Mouse (Mus musculus): ENCODE measurements around the gene Ghrh. TPM values are rescaled to one million over a fixed set of nuclear protein-coding genes. Genes with fewer than 3 reads are reported as not detected.
"Not testable (repeated sequence)": the region's sequence is repeated elsewhere in the genome, so short reads cannot be mapped to it uniquely, and the experiment has no call there.

Gene Ghrh
- polyA plus RNA-seq (2015; fragmentation: Nextera tagmentation; extraction: Ambion mirVana) = not detected in 2 replicates

- Histone ChIP-seq H3K4me1 (ENCODE audit: insufficient read depth, low read length) (no peaks in the 10 kb centered on the region), H3K4me3 (ENCODE audit: low read length) (no peak within 1 kb of the TSS), H3K27me3 (ENCODE audit: insufficient read depth, low read length) (no peaks in the 10 kb centered on the region), H3K4me2 (replicated peaks; ENCODE audit: low read depth, low read length) (no peak within 1 kb of the TSS), H3K36me3 (ENCODE audit: insufficient read depth, low read length) (no peaks in the 10 kb centered on the region), H3K9ac (replicated peaks; ENCODE audit: low read length) (no peak within 1 kb of the TSS), H3K27ac (ENCODE audit: low read length) (peak within 1 kb of the TSS; percentile 39; the same call in 1 of the 2 replicates), H3K9me3 (ENCODE audit: low read length) (no peaks in the 10 kb centered on the region)
- ATAC-seq (ENCODE audit: low FRiP score, low TSS enrichment) = peak; percentile 23; the same call in 1 of the 2 replicates
- 75% methylated on average over 26 of the region's 26 CpGs for WGBS
Observed at GRCm38 (mm10) chr2:157347361-157348159, at the start of gene Ghrh. Gene Ghrh, minus strand, starts transcription at chr2:157347506.

DNA sequence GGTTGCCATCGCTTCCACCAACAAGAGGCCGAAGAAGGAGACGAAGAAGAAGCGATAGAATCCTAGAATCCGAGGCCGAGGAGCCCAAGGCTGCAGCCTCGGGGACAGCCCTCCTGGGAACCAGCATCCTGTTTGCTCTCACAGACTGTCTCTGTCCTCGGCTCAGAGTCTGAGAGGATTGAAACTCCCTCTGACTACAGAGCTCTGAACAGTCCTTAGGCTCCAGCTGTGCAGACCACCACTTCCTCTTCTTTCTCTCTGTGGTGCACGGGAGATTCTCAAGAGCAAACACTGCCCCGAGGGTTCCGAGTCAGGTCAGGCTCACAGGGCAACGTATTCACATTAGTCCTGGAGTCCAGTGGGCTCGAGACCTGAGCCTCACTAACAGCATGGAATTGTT is 48.7 kb upstream of the Ghrh start:
- ATAC-seq (ENCODE audit: low FRiP score, low TSS enrichment) = no peak
- peaks cover 23% of the 10 kb centered on the region for H3K36me3 ChIP-seq (ENCODE audit: insufficient read depth, low read length)
- H3K9ac ChIP-seq (replicated peaks; ENCODE audit: low read length) = no peak overlapping the region
- no peak overlapping the region for H3K27ac ChIP-seq (ENCODE audit: low read length)
- H3K9me3 ChIP-seq (ENCODE audit: low read length) = peaks cover 7% of the 10 kb centered on the region
- H3K4me2 ChIP-seq (replicated peaks; ENCODE audit: low read depth, low read length) = no peak overlapping the region
- no peak overlapping the region for H3K4me3 ChIP-seq (ENCODE audit: low read length)
- WGBS = 48% methylated on average over 13 of the region's 13 CpGs
- H3K27me3 ChIP-seq (ENCODE audit: insufficient read depth, low read length) = no peaks in the 10 kb centered on the region
- H3K4me1 ChIP-seq (ENCODE audit: insufficient read depth, low read length) = no peaks in the 10 kb centered on the region

- peaks cover 23% of the 10 kb centered on the region for H3K36me3 ChIP-seq (ENCODE audit: insufficient read depth, low read length)
- no peak for ATAC-seq (ENCODE audit: low FRiP score, low TSS enrichment)
- peaks cover 7% of the 10 kb centered on the region for H3K9me3 ChIP-seq (ENCODE audit: low read length)
- H3K27me3 ChIP-seq (ENCODE audit: insufficient read depth, low read length) = no peaks in the 10 kb centered on the region
- no peak overlapping the region for H3K9ac ChIP-seq (replicated peaks; ENCODE audit: low read length)
- 70% methylated on average over 5 of the region's 5 CpGs for WGBS
- no peak overlapping the region for H3K4me3 ChIP-seq (ENCODE audit: low read length)
- H3K4me2 ChIP-seq (replicated peaks; ENCODE audit: low read depth, low read length) = no peak overlapping the region
- no peak overlapping the region for H3K27ac ChIP-seq (ENCODE audit: low read length)
- H3K4me1 ChIP-seq (ENCODE audit: insufficient read depth, low read length) = no peaks in the 10 kb centered on the region
Observed at GRCm38 (mm10) chr2:157395371-157395770, 48.1 kb upstream of the Ghrh start.

GRCm38 (mm10) chr2:157394868-157395267 is 47.6 kb upstream of the Ghrh start:
- WGBS = 78% methylated on average over 6 of the region's 6 CpGs
- no peak for ATAC-seq (ENCODE audit: low FRiP score, low TSS enrichment)
- Histone ChIP-seq H3K27ac (ENCODE audit: low read length) (no peak overlapping the region), H3K4me2 (replicated peaks; ENCODE audit: low read depth, low read length) (no peak overlapping the region), H3K4me3 (ENCODE audit: low read length) (no peak overlapping the region), H3K9ac (replicated peaks; ENCODE audit: low read length) (no peak overlapping the region), H3K9me3 (ENCODE audit: low read length) (peaks cover 7% of the 10 kb centered on the region), H3K36me3 (ENCODE audit: insufficient read depth, low read length) (peaks cover 23% of the 10 kb centered on the region), H3K27me3 (ENCODE audit: insufficient read depth, low read length) (no peaks in the 10 kb centered on the region), H3K4me1 (ENCODE audit: insufficient read depth, low read length) (no peaks in the 10 kb centered on the region)

DNA sequence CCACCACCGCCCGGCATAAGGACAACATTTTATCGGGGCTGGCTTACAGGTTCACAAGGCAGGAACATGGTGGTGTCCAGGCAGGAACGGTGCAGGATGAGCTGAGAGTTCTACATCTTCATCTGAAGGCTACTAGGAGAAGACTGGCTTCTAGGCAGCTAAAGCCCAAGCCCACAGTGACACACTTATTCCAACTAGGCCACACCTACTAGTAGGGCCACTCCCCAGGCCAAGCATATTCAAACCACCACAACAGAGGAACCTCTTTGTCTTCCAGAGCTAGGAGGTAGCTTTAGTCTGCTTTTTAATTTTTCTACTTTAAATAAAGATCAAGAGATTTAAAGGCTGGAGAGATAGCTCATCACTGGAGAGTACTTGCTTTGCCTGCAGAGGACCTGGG is 46.2 kb upstream of the Ghrh start:
- Histone ChIP-seq H3K4me2 (replicated peaks; ENCODE audit: low read depth, low read length) (no peak overlapping the region), H3K27me3 (ENCODE audit: insufficient read depth, low read length) (no peaks in the 10 kb centered on the region), H3K27ac (ENCODE audit: low read length) (no peak overlapping the region), H3K36me3 (ENCODE audit: insufficient read depth, low read length) (peaks cover 22% of the 10 kb centered on the region), H3K4me3 (ENCODE audit: low read length) (no peak overlapping the region), H3K4me1 (ENCODE audit: insufficient read depth, low read length) (no peaks in the 10 kb centered on the region), H3K9me3 (ENCODE audit: low read length) (peaks cover 6% of the 10 kb centered on the region), H3K9ac (replicated peaks; ENCODE audit: low read length) (no peak overlapping the region)
- no peak for ATAC-seq (ENCODE audit: low FRiP score, low TSS enrichment)
- 93% methylated on average over 4 of the region's 4 CpGs for WGBS

GRCm38 (mm10) chr2:157392331-157392730 is 45.0 kb upstream of the Ghrh start:
- no peaks in the 10 kb centered on the region for H3K9me3 ChIP-seq (ENCODE audit: low read length)
- no peak for ATAC-seq (ENCODE audit: low FRiP score, low TSS enrichment)
- no peak overlapping the region for H3K4me3 ChIP-seq (ENCODE audit: low read length)
- H3K4me2 ChIP-seq (replicated peaks; ENCODE audit: low read depth, low read length) = no peak overlapping the region
- H3K9ac ChIP-seq (replicated peaks; ENCODE audit: low read length) = no peak overlapping the region
- H3K36me3 ChIP-seq (ENCODE audit: insufficient read depth, low read length) = peaks cover 17% of the 10 kb centered on the region; the same call in 1 of the 2 replicates
- no peaks in the 10 kb centered on the region for H3K4me1 ChIP-seq (ENCODE audit: insufficient read depth, low read length)
- H3K27me3 ChIP-seq (ENCODE audit: insufficient read depth, low read length) = no peaks in the 10 kb centered on the region
- H3K27ac ChIP-seq (ENCODE audit: low read length) = no peak overlapping the region
- WGBS = 97% methylated on average over 2 of the region's 2 CpGs

DNA sequence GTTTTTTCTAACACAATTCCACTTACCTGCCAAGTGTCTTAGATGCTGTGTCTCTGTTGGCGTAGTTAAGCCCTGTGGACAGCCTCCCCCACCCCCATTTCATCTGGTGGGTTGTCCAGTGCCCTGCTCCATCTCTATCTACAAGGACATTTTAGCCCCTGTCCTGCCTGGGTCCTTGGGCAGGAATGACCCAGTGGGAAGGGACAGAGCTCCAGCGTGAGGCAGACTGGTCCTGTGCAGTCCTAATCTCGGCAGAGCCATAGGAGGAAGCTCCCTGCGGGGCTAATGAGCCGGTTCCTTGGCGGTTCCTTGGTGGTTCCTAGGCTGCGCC is 42.2 kb upstream of the Ghrh start:
- H3K4me1 ChIP-seq (ENCODE audit: insufficient read depth, low read length) = no peaks in the 10 kb centered on the region
- H3K27me3 ChIP-seq (ENCODE audit: insufficient read depth, low read length) = no peaks in the 10 kb centered on the region
- no peak overlapping the region for H3K4me2 ChIP-seq (replicated peaks; ENCODE audit: low read depth, low read length)
- H3K36me3 ChIP-seq (ENCODE audit: insufficient read depth, low read length) = 0 out of 2 replicates have a peak, but pooled peaks cover 5% of the 10 kb centered on the region
- no peak for ATAC-seq (ENCODE audit: low FRiP score, low TSS enrichment)
- H3K27ac ChIP-seq (ENCODE audit: low read length) = no peak overlapping the region
- 83% methylated on average over 7 of the region's 7 CpGs for WGBS
- no peak overlapping the region for H3K4me3 ChIP-seq (ENCODE audit: low read length)
- H3K9me3 ChIP-seq (ENCODE audit: low read length) = no peaks in the 10 kb centered on the region
- no peak overlapping the region for H3K9ac ChIP-seq (replicated peaks; ENCODE audit: low read length)

DNA sequence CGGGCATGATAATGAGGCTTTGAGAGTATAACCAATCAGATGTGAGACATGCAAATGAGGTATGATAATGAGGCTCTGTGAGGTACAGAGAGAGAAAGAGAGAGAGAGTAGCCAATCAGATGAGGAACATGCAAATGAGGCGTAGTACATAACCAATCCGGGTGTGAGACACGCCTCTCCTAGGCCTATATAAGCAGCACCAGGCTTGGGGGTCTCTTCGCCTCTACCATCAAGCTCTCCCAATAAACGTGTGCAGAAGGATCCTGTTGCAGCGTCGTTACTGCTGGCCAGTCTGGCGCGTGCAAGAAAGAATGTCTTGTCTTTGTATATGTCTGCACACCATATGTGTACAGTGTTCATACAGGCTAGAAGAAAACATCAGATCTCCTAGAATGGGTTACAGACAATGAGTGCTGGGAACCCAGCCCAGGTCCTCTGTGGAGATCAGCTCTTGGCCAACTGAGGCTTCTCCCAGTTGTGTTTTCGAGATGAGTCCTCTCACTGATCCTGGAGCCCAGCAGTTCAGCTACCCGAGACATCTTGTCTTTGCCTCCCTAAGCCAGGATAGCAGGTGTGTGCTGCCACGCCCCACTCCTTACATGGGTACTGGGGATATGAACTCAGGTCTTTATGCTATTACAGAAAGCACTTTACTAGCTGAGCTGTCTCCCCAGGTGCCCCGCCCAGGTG is 41.7 kb upstream of the Ghrh start:
- not testable (repeated sequence) for H3K9me3 ChIP-seq (ENCODE audit: low read length); H3K36me3 ChIP-seq (ENCODE audit: insufficient read depth, low read length); H3K4me3 ChIP-seq (ENCODE audit: low read length); H3K4me1 ChIP-seq (ENCODE audit: insufficient read depth, low read length); ATAC-seq (ENCODE audit: low FRiP score, low TSS enrichment); H3K9ac ChIP-seq (replicated peaks; ENCODE audit: low read length); H3K4me2 ChIP-seq (replicated peaks; ENCODE audit: low read depth, low read length); H3K27ac ChIP-seq (ENCODE audit: low read length); H3K27me3 ChIP-seq (ENCODE audit: insufficient read depth, low read length)
- 96% methylated on average over 14 of the region's 14 CpGs for WGBS

DNA sequence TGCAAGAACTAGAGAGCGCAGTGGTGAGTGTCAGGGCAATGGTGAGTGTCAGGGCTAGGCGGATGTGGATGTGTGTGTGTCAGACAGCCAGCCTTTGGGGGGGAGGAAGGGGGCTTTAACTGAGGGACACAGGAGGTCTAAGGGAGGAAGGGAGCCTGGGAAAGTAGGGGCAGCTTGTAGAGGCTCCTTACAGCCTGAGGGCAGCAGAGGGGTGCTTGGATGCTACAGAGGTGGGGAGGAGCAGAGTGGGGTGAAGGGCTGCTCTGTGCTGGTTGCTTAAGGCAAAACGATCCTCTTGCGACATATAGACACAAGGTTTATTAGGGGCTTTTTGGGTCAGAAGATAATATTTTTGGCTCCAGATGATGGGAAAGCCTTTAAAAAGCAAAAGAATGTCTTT is 37.5 kb upstream of the Ghrh start:
- H3K9me3 ChIP-seq (ENCODE audit: low read length) = no peaks in the 10 kb centered on the region
- H3K4me3 ChIP-seq (ENCODE audit: low read length) = no peak overlapping the region
- H3K27ac ChIP-seq (ENCODE audit: low read length) = no peak overlapping the region
- ATAC-seq (ENCODE audit: low FRiP score, low TSS enrichment) = no peak
- no peaks in the 10 kb centered on the region for H3K4me1 ChIP-seq (ENCODE audit: insufficient read depth, low read length)
- H3K36me3 ChIP-seq (ENCODE audit: insufficient read depth, low read length) = peaks cover 11% of the 10 kb centered on the region
- H3K4me2 ChIP-seq (replicated peaks; ENCODE audit: low read depth, low read length) = no peak overlapping the region
- no peaks in the 10 kb centered on the region for H3K27me3 ChIP-seq (ENCODE audit: insufficient read depth, low read length)
- no peak overlapping the region for H3K9ac ChIP-seq (replicated peaks; ENCODE audit: low read length)
- 75% methylated on average over 4 of the region's 4 CpGs for WGBS

DNA sequence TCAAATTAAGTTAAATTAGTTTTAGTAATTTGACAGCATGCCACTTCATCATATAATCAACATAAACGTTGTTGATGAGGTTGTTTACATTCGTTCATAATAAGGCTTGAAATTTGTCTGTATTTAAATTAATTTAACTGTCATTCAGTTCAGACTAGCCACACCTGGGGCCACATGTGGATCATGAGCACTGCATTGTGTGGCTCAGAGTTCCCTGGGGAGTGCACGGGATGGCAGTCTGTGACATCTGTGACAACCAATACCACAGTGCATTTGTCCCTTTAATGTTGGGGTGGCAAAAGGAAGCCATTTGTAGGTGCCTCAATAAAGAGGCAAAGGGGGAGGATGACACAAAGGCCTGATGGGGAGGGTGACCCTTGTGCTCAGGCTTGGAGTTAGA is 29.7 kb upstream of the Ghrh start:
- Histone ChIP-seq H3K36me3 (ENCODE audit: insufficient read depth, low read length) (peaks cover 14% of the 10 kb centered on the region; the same call in 1 of the 2 replicates), H3K4me3 (ENCODE audit: low read length) (no peak overlapping the region), H3K9me3 (ENCODE audit: low read length) (no peaks in the 10 kb centered on the region), H3K4me2 (replicated peaks; ENCODE audit: low read depth, low read length) (no peak overlapping the region), H3K27ac (ENCODE audit: low read length) (no peak overlapping the region), H3K27me3 (ENCODE audit: insufficient read depth, low read length) (no peaks in the 10 kb centered on the region), H3K9ac (replicated peaks; ENCODE audit: low read length) (no peak overlapping the region), H3K4me1 (ENCODE audit: insufficient read depth, low read length) (peaks cover 17% of the 10 kb centered on the region; the same call in 1 of the 2 replicates)
- 42% methylated on average over 3 of the region's 3 CpGs for WGBS
- ATAC-seq (ENCODE audit: low FRiP score, low TSS enrichment) = no peak

Data from kidney, embryonic 16.5 days (tissue).